Mouse (Mus musculus): ENCODE results near the gene Ext2.

- TF ChIP-seq USF1 (IDR thresholded peaks at IDR 0.05; ENCODE audit: low read depth) (no peak), MAX (IDR thresholded peaks at IDR 0.05) (no peak), CTCF (IDR thresholded peaks at IDR 0.05; ENCODE audit: control insufficient read depth, insufficient read depth, insufficient read length) (no peak), MYOG (IDR thresholded peaks at IDR 0.05; ENCODE audit: control insufficient read depth, extremely low read depth, insufficient read length) (no peak)
Measured at GRCm38 (mm10) chr2:93869107-93869600, 46.8 kb upstream of the Ext2 start, which contains the start of gene Accsl.

Data from C2C12 (cell line).